Mouse (Mus musculus): ENCODE measurements at regions not wholly inside any gene's neighbourhood (a gene's known extent, or its start where the extent isn't known, plus 50 kb on each side); places are given as distances from the start of the nearest gene placed in this dataset.

- 26% methylated on average over 2 of the region's 2 CpGs for WGBS
Observed at GRCm38 (mm10) chrX:142623882-142624281, 57.3 kb upstream of the Tmem164 start.

More at GRCm38 (mm10) chrX:142623882-142624281, 57.3 kb upstream of the Tmem164 start:
- Histone ChIP-seq H3K36me3 (ENCODE audit: insufficient read depth) (no peaks in the 10 kb centered on the region), H3K9ac (no peak overlapping the region), H3K4me2 (no peak overlapping the region), H3K27me3 (ENCODE audit: insufficient read depth, low read length) (no peaks in the 10 kb centered on the region), H3K4me1 (ENCODE audit: insufficient read depth) (no peaks in the 10 kb centered on the region), H3K9me3 (ENCODE audit: low read depth, low read length) (no peaks in the 10 kb centered on the region), H3K4me3 (ENCODE audit: low read depth, low read length) (no peak overlapping the region), H3K27ac (ENCODE audit: low read depth) (peak overlapping the region; percentile 42; the same call in 1 of the 2 replicates)
- no peak for TF ChIP-seq CTCF (IDR thresholded peaks at IDR 0.05; ENCODE audit: low read depth)
- peak; percentile 80 for DNase-seq
- peak; percentile 69; the same call in 1 of the 2 replicates for ATAC-seq (ENCODE audit: insufficient read depth)

Measured in lung, embryonic 14.5 days (tissue).